Mouse (Mus musculus) heart, adult 2 months (tissue): ENCODE data around the gene Pink1.

Experiments
- CTCF ChIP-seq: fragments of 200-600 bp; IDR thresholded peaks from 2 replicates; pipeline ENCODE4 v1.8.1; 2022; ENCODE audit warnings: antibody characterized with exemption, mild to moderate bottlenecking, moderate library complexity
- EP300 ChIP-seq: fragments of 200-500 bp; IDR thresholded peaks from 2 replicates; pipeline ENCODE4 v1.6.1; 2011; ENCODE audit warnings: low read depth, low read length, control low read depth; ENCODE audit not compliant: insufficient read depth

GRCm38 (mm10) chr4:138356141-138356540, 30.0 kb upstream of the Pink1 start:
- TF ChIP-seq CTCF (no peak), EP300 (no peak)
